Mouse (Mus musculus): ENCODE measurements around the gene Sgsm1.

Gene Sgsm1

DNA sequence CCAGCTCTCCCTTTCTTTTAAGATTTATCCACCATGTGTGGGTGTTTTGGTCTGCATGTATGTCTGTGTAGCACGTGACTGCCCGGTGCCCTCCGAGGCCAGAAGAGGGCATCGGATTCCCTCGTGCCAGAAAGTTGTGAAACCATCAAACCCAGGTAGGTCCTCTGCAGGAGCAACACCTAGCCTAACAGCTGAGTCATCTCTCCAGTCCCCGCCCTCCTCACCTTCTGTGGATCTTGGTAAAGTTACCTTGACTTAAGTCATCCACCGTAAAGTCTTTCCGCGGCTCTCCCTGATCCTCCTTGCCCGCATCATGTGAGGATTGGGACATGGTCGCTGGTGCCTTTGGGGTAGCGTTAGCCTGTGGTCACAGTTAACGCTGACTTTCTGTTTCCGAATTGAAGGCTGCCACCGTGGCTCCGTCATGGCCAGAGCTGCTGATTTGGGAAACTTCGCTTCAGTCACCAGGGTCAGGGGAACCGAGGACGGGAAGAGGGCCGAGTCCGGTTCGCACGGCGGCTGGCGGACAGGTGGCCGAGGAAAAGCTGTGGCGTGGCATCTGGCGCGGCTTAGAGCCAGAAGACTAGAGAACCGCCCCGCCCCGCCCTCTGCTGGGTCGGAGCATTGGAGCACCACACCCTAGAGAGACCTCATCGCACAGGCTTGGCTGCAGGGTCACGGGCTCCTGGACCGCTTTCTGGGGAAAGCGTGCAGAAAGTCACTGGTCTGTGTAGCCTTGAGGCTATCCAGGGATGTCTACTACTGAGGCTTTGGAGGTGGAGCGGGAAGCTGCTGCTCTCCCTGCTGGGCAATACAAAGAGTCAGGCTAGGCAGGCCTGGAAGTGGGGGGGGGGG is 13.4 kb upstream of the Sgsm1 start:
- DNase-seq (ENCODE audit: low spot score in 2 of 2): no peak

DNA sequence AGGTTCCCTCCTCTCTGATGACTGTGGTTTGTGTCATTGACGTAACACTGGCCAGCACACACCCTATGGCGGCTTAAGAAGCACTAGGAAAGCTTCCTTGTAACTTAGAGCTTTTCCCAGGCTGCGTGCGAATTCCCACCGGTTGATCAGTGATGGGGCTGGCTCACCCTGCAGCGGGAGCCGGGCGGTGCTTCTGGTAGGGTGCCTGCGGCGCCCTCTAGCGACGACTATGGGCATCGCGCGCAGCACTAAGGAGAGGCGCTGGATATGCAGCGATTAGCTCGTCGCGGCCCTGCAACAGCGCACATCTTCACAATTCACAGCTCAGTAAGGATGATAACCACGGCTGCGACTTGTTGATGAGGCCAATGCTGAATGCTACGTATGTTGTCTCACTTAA is 3.4 kb upstream of the Sgsm1 start:
- DNase-seq (ENCODE audit: low spot score in 2 of 2): peak in 1 of 2 experiments; percentile 52

DNA sequence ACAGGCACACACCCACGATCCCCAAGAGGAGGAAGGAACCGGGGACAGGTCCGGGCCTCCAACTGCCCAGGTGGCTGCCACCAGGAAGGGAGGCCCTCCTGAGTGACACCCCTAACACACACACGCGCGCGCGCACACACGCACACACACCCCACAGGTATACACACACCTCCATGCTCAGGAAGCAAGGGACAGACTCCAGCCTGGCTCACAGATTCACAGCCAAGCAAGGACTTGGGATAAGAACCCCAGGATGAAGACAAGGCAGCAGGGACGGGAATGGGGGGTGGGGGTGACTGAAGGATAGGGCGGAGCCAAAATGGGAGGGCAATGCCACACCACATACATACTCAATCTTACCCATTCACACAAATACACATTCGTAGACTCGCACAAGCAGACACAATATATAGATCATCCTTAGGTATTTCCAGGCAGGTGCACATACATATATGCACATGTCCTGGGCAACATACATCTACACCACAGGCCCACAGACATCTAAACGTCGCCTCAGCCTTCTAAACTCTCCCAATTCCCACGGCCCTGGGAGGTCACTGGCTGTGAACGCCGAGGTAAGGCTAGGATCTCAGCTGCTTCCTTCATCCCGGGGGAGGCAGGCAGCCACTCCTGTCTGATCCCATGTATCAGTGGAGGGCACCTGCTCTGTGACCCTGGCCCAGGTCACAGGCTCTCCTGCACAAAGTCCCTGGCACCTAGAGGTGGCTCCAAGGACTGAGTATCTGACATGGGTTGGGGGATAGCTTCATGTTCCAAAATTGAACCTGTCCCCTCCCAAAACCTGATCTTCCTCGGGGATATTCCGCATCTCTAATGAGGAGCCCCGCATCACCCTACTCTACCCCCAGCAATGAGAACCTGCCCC is 852 bp downstream of the Sgsm1 start:
- no peak for DNase-seq (ENCODE audit: low spot score in 2 of 2)

DNA sequence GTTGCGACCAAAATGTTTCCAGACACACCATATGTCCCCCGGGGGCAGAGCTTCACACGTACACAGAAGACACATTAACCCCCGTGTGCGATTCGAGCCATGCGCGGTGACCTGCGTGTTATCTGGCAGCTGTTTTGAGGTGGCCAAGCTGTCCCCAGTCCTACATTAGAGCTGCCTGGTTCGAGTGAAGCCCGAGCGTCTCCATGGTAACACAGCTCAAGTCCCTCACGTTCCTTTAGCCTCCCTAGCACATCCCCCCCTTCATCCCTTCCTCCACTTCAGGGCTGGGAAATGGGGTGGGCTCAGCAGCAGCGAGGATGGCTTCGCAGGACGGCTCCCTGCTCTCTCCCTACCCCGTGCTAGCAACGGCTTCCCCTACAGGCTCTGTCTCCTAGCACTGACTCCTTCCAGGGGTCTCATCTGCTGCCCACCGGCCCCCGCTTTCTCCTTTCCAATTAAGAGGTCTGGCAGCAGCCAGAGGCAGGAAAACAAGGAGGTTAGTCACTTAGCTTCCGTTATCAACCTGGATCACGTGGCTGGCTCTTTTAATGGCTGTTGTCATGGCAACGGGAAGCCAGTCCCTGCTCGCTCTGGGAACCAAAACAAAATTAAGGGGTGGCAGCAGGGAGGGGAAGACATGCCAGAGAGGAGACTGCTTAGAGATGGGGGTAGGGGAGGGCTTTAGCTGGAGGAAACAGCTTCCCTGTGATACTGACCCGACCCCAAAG is 3.7 kb downstream of the Sgsm1 start:
- DNase-seq (ENCODE audit: low spot score in 2 of 2): no peak

DNA sequence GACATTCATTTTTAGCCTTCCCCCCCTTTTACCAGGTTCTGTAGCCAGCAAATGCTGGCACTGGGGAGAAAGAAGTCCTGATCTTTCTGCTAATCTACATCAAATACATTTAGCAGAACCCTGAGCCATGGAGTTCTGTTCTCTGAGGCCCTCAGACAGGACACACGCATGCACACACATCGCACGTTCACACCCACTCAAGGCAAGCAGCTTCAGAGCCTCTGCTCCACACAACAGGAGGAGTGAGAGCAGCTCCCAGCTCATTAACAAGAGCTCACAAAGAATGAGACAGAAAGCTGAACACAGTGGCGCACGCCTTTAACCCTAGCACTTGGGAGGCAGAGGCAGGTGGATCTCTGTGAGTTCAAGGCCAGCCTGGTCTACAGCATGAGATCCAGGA is 6.1 kb downstream of the Sgsm1 start:
- DNase-seq (ENCODE audit: low spot score in 2 of 2): no peak

DNA sequence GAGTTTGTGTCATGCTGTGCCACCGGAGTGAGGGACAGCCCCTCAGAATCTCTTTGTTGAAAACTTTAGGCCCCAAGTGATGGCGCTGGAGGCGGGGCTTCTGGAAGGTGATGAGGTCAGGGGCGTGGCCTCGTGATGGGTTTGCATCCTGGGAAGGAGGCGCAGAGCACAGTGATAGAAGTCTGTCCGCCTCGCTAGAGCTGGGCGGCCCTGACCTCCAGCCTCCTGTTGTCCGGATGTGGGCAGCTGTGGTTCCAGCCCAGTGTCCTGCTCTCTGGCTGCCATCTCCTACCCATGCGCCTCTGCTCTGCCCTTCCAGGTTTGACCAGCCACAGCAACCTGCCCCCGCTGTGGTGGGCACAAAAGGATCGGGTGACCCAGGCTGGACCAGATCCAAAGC is 8.7 kb downstream of the Sgsm1 start:
- no peak for DNase-seq (ENCODE audit: low spot score in 2 of 2)

DNA sequence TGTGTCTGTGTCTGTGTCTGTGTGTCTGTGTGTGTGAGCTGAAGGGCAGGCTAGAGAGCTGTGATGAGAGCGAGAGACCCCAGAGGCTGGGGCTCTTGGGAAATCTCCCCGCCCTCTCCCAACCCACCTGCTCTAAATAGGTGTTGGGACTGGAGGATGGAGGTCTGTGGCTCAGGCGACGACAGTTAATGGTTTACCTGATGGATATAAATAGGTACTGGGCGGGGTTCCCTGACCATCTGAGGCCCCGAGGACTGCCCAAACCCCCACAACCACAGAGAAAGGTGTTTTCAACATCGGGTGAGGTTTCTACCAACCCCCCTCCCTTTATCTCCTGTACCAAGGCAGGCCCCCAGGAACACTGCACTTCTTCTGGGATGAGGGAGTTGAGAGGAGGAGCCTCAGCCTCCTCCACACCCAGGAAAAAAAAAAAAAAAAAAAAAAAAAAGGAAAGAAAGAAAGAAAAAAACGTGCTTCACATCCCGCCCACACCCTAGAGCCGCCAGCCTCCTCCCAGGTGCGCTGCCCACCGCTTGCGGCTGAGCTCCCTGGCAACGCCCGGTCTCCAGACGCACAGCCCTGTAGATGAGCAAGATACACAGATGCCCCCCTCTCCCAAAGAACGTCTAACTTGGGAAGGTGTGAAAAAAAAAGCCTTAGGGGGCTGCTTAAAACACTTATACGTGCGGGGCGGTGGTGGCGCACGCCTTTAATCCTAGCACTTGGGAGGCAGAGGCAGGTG is 10.3 kb downstream of the Sgsm1 start:
- no peak for DNase-seq (ENCODE audit: low spot score in 2 of 2)

DNA sequence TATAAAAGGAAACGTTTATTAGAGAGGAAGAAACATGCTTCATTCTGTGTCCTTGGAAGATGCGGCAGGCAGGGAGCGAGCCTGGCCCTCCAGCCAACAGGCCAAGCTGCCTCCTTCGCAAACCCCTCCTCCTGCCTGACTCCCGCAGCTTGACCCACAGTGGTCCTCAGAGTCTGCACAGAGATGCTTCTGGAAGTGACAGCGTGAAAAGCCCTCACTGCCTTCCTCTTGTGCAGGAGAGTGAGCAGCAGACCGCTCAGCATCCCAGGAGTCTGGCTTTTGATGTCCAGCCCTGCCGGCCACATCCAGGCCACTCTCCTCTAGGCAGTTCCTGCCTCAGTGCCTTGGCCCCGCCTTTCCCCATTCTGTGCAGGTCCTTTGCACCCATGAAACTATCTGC is 11.2 kb downstream of the Sgsm1 start:
- DNase-seq (ENCODE audit: low spot score in 2 of 2): no peak

DNA sequence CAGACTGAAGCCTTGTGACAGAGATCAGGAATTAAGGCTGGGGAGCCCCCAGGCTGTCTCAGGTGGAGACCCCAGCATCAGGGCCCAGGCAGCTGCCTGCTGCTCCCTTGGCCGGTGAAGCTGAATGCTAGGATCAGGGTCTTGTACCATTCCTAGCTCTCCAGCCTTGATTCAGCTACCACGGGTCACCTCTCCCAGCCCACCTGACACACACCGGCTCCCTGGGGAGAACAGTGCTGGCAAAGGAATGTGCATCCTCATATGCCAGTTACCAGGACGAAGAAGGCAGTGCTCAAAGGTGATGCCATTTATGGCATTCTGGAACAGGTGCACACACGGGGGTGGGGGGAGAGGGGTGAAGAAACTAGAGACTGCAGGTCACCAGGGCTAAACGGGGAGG is 11.8 kb downstream of the Sgsm1 start:
- DNase-seq (ENCODE audit: low spot score in 2 of 2): no peak

DNA sequence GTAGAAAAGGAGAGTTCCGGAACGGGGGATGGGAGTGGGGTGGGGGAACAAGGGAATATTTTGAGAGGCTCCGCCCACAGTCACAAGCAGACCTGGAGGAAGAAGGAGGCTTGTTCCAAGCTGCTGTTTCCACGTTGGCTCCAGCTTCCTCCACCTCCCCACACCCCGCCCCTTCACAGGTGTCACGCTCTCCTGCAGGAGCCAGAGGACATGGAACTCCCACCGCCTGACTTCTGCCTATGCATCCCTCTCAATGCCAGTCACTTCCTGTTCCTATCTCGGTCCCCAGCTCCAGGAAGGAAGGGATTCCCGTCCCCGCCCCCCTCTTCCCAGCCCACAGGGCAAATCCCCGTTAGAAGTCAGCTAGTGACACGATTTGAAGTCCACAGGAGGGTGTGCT is 12.5 kb downstream of the Sgsm1 start:
- no peak for DNase-seq (ENCODE audit: low spot score in 2 of 2)

DNA sequence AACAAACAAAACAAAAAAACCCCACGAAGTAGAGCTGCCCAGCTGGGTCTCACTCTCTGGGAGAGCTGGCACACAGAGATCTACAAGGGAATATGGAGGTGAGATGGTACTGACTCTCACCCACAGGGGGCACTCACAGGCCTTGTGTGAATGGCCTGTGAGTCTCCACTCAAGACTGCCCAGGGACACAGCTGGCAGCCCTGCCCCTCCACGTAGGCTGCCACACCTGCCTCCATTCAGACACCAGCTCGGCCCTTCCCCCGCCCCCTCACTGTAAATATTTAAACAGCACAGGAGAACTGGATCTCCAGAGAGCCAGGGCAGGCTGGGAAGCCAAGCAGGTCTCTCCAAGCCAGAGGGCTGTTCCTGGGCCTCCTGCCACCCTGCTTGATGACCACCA is 14.8 kb downstream of the Sgsm1 start:
- no peak for DNase-seq (ENCODE audit: low spot score in 2 of 2)

DNA sequence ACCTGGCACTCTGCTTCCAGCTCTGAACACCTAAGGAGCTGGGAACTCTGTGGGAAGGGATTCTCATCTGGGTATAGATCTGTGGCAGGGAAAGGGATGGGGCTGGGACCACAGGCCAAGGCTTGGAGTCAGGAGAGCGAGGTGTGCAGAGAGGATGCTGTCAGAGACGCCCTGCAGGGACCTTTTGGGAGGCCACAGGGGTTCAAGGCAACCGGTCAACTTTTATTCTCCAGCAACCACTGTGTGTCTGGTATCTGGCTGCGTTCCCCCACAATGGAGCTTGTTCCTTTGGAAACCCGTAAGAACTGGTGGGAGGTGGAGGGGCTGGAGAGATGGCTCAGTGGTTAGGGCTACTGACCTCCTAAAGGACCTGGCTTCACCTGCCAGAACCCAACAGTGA is 16.0 kb downstream of the Sgsm1 start:
- no peak for DNase-seq (ENCODE audit: low spot score in 2 of 2)

DNA sequence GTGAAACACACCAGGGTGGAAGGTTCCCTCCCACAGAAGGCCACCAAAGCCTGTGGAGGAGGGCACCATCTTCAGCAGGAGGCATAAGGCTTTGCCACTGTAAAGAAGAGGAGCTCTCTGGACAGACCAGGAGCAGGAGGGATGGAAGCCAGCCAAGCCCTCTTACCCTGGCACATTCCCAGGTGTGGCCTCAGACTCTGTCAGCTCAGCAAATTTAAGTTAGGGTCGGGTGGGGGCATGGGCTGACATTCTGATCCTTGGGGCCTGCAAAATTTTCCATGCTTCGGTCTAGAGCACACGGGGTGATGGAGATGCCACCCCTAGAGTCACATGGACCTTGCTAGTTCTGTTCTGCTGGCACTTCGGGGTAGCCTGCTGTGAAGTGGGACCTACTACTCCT is 17.1 kb downstream of the Sgsm1 start:
- DNase-seq (ENCODE audit: low spot score in 2 of 2): no peak

DNA sequence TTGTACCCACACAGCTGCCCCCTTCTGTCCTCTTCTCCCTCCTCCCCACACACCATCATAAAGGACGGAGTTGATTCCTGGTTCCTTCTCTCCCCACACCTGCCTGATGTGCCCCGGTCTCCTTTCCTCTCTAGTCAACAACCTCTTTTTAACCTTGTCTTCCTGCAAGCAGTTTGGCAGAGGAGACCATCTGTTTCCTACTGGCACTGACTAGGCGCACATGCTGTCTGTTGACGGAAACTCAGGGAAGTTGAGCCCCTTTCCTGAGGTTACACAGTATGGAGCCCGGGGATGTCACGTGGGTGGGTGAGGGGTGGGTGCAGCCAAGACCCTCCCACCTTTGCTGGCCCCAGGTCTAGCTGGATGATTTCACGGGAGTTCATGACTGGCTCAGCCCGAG is 17.8 kb downstream of the Sgsm1 start:
- no peak for DNase-seq (ENCODE audit: low spot score in 2 of 2)

DNA sequence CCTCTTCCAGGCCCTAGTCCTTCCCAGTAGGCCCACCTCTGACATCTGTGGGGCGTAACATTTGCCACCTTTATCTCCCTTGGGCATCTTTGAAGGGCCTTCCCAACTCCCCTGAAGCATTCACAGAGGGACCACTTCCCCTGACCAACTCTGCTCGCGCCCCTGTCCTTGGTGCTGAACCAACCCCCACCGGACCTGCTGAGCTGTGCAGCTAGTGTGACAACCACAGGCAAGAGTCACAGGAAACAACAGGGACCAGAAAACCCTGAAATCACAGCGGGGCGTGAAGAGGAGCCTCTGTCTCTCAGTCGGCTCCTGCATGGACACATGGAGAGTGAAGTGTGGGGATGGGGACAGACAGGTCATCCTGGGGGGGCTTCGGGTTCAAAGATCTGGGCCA is 18.4 kb downstream of the Sgsm1 start:
- DNase-seq (ENCODE audit: low spot score in 2 of 2): peak in 1 of 2 experiments; percentile 62

DNA sequence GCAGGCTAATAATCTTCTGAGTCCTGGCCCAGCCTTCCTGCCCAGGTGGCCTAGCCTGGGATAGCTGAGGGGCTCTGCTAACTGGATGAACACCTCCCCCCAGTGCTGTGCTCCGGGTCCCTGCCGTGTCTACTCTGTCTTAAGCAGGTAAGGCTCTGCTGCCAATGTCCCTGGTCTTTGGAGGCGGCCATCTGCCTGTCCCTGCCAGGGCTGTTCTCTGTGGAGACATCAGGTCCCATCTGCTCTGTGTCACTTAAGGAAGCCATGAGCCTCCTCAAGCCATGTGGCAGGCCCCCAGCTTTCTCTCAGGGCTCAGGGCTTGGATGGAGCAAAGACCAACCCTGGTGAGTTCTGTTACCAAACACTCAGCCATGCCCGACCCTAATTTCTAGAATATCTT is 19.5 kb downstream of the Sgsm1 start:
- no peak for DNase-seq (ENCODE audit: low spot score in 2 of 2)

DNA sequence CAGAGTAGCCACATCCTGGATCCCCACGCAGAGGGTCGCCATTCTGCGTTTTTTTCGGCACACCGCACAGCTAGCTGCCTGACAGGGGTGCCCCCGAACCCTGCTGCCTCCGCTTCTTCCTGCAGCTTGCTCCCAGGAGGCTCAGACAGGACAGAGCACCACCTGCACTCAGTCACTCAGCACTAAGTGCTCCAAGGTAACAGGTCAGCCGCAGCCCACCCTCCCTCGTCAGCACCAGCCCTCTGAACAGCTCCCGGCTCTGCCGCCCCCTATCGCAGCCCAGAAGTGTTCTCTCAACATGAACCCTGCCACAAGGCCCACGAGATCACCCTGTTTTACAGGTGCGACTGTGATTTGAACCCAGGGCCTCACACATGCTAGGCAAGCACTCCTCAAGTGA is 20.4 kb downstream of the Sgsm1 start:
- no peak for DNase-seq (ENCODE audit: low spot score in 2 of 2)

DNA sequence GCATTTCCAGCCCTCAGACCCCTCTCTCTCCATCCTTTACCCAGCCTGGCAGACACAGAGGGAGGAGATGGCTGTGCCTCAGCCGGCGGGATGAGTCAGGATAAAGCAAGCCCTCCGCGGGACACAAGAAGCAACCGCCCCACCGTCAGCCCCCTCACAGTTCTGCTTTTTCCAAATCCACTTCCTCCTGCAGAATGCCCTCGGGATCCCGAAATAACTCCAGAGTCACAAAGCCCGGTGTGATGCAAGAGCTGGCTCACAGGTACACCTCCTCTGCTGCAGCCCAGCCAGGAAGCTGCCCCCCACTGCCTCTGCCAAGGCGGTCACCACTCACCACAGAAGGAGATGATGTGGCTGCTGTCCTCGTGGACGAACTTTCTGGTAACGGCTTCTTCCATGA is 22.1 kb downstream of the Sgsm1 start:
- no peak for DNase-seq (ENCODE audit: low spot score in 2 of 2)

DNA sequence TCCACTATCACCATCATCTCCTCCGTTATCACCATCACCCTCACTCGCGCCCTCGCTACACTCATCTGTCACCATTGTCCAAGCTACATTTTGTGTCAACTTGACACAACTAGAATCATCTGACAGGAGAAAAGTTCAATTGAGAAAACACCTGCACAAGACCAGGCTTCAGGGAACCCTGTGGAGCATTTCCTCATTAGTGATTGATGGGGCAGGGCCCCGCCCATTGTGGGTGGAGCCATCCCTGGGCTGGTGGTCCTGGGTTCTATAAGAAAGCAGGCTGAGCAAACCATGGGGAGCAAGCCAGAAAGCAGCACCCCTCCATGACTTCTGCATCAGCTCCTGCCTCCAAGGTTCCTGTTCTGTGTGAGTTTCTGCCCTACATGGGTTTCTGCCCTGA is 22.8 kb downstream of the Sgsm1 start:
- DNase-seq (ENCODE audit: low spot score in 2 of 2): no peak

DNA sequence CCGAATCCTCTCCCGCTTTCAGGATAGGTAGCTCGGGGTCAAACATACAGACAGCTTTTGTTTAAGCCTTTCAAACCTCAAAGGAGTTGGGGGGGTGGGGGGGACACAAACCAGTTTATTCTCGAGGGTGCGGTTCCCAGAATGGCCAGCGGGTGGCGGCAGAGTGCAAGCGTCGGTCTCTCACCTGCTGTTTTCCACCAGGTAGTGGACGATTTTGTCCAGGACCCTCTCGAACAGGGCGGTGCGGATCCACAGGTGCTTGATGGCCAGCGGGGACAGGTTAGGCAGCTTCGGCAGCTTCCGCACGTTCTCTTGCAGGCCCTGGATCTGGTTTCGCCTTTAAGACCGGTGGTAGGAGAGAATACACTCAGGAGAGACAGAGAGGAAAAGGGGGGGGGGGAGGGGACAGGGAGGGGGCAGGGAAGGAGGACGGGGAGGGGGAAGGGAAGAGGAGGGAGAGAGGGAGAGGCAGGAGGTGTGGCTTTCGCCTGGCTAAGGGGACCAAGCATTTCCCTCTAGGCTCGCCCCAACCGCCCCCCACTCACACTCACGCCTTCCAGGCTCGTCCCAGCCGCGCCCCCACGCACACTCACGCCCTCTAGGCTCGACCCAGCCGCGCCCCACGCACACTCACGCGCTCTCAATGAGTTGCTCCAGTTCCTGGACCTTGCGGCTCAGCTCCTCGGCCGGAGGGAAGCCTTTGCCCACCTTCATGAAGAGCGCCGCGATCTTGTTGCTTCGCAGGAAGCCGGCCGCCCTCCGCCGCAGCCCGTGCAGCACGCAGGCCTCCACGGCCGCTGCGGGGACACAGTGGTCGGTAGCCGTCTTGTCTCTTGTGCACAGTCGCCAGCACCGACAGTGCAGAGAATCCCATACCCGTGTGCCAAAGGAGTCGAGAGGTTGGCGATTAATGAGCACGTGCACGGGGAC is 23.7 kb downstream of the Sgsm1 start:
- DNase-seq (ENCODE audit: low spot score in 2 of 2): peak; percentile 16 to 63

DNA sequence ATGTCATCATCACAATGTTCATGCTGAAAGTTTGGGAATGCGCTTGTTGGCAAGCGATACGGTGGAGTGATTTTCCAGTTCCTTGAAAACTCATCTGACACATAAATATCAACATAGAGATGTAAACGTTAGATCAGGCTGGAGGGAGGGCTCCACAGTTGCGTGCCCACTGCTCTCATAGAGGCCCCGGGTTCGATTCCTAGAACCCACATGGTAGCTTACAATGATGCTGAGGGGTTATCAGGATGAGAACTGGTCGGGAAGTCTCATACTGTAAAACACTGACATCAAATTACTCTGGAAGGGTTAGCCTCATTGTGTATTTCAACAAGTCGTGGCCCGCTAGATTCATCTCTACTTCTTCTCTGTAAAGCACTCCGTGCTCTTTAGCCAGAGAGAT is 24.5 kb downstream of the Sgsm1 start:
- DNase-seq (ENCODE audit: low spot score in 2 of 2): no peak

Data from spleen, postnatal 10 days (tissue).